Mouse (Mus musculus) layer of hippocampus, adult 9-11 months (tissue): Measurements from ENCODE around the gene Snx21.

ENCODE experiments used
- DNase-seq: peaks from one replicate; pipeline ENCODE4 v3.0.0; 2022

Gene Snx21

DNA sequence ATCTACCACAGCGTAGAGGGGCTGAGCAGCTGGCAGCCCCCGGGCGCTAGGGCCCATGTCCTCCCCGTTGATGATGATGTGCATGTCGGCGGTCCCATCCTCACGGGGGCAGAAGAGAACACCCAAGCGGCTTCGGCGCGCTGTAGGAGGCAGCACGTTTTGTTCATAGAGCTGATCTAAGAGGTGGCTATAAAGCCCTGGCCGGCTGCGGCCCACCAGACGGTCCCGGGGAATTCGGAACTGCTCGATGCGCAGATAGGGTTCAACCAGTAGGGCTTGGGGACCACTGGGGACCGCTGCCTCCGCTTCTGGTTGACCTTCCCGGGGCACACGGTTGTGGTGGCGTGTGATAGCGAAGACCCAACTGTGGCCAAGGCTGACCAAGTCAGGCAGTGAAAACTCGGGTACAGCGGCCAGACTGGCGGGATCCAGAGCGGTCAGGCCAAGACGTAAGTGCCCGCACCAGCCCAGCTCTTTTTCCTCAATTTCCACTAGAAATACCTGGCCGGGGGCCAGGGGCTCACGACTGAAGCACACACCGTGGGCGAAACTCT lies 47.2 kb downstream of the Snx21 start, which contains the start of gene Ctsa:
TSS of gene Ctsa (plus strand) at position 126 of the 554 bp plus-strand sequence.
- DNase-seq = peak; percentile 85

DNA sequence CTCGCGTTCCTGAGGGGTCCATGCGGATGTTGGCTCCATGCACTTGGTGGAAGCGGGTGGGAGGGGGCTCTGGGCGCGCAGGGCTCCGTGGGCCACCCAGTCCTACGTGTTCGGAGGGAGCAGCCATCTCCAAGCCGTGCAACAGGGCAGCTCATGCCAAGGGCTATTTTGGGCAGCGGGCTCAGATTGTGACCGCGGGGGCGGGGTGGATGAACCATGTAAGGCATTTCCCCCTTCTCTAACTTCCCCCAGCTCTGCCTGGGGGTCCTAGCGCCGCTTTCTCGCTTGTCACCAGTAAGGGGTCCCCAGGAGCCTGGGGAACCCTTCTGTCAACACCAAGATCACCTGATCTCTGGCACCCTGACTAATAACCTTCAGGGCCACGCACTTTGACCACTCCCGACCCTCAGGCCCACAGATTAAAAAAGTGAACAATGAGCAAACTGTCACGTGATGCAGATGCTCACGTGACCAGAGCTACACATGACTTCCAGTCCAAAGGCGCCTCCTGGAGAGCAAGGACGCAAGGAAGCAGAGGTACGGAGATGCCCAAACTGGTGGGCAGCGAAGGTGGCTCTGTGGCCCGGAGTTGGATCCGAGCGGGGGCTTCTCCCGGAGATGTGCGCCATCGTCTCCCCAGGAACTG lies 47.8 kb downstream of the Snx21 start, which contains the start of gene Neurl2:
TSS of gene Neurl2 (minus strand) at position 143 of the 646 bp plus-strand sequence.
- DNase-seq = peak; percentile 96

DNA sequence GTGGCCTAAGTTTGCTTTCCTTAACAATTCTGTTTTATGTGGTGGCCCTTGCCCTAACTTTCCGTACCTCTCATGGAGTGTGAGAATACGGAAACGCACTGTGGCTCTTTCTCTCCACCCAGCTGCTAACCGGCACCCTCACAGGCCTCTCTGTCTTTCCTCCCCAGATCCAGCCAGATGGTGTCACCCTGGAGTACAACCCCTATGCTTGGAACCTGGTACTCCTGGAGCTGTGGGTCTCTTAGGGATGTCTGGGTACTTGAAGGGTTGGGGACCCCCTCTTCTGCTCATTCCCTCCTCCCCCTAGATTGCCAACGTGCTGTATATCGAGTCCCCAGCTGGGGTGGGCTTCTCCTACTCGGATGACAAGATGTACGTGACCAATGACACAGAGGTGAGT lies 48.9 kb downstream of the Snx21 start:
- DNase-seq = no peak

DNA sequence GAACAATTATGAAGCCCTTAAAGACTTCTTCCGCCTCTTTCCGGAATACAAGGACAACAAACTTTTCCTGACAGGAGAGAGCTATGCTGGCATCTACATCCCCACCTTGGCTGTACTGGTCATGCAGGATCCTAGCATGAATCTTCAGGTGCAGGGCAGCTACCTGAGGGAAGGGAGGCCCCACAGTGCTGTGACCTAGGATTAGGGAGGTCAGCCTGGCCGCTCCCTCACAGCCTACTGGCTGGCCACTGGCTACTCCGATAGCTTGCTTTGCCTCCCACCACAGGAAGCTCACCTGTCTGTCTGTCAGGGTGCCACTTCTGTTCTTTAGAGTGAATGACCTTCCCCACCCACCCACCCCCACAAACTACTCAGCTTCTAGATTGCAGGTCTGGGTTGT lies 49.5 kb downstream of the Snx21 start:
- DNase-seq = no peak
